Mouse (Mus musculus): ENCODE results near the gene Pkn1.

The Pkn1 gene

DNA sequence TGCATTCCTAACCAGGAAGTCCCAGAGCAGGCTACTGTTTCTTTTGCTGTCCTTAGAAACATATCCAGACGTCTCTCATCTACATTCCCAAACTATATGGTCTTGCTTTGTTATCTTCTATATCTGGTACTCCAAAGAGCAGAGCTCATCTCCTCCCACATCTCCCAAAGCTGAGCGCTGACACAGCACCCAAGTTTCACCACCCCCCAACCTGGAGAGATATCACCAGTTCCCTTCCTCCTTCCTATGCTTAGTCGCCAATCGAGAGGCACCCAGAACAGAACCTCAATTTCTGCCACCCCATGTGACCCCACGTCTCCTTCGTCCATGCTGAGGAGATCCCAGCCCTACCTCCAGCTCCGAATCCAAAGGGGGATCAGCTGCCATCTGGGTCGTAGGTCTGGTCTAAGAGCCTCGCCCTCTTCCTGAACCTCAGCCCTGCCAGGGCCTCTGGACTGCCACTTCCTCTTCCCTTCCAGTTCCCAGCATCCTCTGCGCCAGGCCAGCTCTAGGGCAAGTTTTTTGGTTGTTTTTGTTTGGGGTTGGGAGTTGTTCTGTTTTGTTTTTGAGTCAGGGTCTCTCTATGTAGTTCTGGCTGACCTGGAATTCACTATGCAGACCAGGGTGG lies 5.3 kb downstream of the Pkn1 start:
- DNase-seq (ENCODE audit: low spot score in 2 of 2): peak in 1 of 2 experiments; percentile 60

- DNase-seq (ENCODE audit: low spot score in 2 of 2): no peak
Measured at GRCm38 (mm10) chr8:83689264-83689663, 9.7 kb downstream of the Pkn1 start.

GRCm38 (mm10) chr8:83684517-83684916 lies 14.5 kb downstream of the Pkn1 start:
- no peak for DNase-seq (ENCODE audit: low spot score in 2 of 2)

DNA sequence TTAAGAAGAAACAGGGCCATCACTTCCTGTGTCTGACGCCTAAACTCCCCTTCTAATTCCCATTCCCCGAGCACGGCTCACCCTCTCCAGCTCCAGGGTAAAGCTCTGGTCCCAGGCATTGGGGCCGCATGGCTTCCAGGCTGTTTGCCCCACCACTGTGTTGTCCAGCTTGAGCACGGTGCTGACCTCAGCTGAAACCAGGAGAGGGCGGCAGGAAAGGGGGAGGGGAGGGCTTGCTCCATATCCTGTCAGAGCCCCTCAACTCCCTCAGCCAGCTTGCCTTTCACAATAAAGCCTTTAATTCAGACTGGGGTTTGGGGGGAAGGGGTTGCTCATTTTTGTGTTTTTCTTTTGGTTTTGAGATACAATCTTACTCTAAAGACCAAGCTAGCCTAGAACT lies 17.9 kb downstream of the Pkn1 start:
- no peak for DNase-seq (ENCODE audit: low spot score in 2 of 2)

- no peak for DNase-seq (ENCODE audit: low spot score in 2 of 2)
Measured at GRCm38 (mm10) chr8:83680603-83681002, 18.4 kb downstream of the Pkn1 start.

- peak in 1 of 2 experiments; percentile 82 for DNase-seq (ENCODE audit: low spot score in 2 of 2)
Measured at GRCm38 (mm10) chr8:83679866-83680265, 19.1 kb downstream of the Pkn1 start.

DNA sequence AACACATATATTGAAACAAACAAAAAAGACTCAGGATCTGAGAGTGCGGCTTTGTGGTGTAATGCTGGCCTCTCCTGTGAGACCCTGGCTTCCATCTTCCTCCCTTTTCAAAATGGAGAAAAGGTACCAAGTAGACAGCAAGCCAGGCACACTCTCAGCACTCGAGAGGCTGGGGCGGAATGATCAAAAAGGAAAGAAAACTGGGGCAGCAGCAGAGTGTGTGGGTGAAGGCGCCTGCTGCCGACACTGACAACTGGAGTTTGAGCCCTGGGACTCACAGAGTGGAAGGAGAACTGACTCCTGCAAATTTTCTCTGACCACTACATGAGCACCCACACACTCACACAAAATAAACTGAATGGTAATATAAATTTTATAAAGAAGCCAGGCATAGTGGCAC lies 24.5 kb downstream of the Pkn1 start:
- peak in 1 of 2 experiments; percentile 78 for DNase-seq (ENCODE audit: low spot score in 2 of 2)

DNA sequence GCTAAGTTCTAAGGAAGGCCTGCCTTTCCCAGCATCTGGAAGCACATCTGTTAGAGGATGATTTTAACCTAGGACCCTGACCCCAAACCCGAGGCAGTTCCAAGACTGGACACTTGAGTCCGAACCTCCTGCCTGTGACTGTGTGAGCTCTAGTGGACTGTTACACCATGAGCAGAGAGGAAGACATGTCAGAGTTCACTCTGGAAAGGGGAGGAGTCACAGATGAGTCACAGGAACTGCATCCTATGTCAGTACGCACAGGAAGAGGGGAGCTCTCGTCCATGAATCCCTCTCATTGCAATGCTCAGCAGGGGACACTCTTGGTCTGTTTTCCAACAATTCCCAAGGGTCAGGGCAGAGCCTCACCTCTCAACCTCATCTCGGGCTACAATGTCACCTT lies 26.0 kb downstream of the Pkn1 start:
- DNase-seq (ENCODE audit: low spot score in 2 of 2): no peak

- DNase-seq (ENCODE audit: low spot score in 2 of 2): no peak
Measured at GRCm38 (mm10) chr8:83669013-83669412, 30.0 kb downstream of the Pkn1 start.

DNA sequence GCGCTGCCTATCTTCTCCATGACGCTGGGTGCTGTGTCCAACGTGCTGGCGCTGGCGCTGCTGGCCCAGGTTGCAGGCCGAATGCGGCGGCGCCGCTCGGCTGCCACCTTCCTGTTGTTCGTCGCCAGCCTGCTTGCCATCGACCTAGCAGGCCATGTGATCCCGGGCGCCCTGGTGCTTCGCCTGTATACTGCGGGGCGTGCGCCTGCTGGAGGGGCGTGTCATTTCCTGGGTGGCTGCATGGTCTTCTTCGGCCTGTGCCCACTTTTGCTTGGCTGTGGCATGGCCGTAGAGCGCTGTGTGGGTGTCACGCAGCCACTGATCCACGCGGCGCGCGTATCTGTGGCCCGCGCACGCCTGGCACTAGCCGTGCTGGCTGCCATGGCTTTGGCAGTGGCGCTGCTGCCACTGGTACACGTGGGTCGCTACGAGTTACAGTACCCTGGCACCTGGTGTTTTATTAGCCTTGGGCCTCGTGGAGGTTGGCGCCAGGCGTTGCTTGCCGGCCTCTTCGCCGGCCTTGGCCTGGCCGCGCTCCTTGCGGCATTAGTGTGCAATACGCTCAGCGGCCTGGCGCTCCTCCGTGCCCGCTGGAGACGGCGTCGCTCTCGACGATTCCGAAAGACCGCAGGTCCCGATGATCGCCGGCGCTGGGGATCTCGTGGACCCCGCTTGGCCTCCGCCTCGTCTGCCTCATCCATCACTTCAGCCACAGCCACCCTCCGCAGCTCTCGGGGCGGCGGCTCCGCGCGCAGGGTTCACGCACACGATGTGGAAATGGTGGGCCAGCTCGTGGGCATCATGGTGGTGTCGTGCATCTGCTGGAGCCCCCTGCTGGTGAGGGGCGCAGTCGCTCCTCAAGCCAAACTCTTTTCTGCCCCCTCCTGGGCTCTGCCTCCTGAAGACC lies 30.7 kb downstream of the Pkn1 start:
- DNase-seq (ENCODE audit: low spot score in 2 of 2): peak in 1 of 2 experiments; percentile 60

- no peak for DNase-seq (ENCODE audit: low spot score in 2 of 2)
Measured at GRCm38 (mm10) chr8:83667526-83667925, 31.5 kb downstream of the Pkn1 start.

DNA sequence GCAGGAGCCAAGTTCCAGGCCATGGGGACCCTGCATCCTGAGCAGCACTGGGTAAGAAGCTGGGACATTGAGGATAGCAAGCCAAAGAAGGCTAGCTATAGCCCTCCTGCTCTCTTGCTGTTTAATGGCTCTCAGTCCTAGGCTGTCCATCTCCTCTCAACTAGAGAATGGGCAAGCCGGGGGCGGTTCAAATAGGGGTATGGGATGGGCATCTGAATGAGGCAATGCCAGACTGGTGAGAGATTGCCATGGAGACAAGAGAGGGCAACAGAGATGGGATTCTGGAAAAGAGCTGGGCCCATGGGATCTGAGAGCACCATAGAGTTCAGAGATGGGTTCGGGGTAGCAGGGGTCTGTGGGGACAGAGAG lies 32.1 kb downstream of the Pkn1 start:
- no peak for DNase-seq (ENCODE audit: low spot score in 2 of 2)

- DNase-seq (ENCODE audit: low spot score in 2 of 2): no peak
Measured at GRCm38 (mm10) chr8:83665969-83666865, 32.8 kb downstream of the Pkn1 start, which contains the start of gene Ptger1. Ptger1 (plus strand) TSS chr8:83666678.

DNA sequence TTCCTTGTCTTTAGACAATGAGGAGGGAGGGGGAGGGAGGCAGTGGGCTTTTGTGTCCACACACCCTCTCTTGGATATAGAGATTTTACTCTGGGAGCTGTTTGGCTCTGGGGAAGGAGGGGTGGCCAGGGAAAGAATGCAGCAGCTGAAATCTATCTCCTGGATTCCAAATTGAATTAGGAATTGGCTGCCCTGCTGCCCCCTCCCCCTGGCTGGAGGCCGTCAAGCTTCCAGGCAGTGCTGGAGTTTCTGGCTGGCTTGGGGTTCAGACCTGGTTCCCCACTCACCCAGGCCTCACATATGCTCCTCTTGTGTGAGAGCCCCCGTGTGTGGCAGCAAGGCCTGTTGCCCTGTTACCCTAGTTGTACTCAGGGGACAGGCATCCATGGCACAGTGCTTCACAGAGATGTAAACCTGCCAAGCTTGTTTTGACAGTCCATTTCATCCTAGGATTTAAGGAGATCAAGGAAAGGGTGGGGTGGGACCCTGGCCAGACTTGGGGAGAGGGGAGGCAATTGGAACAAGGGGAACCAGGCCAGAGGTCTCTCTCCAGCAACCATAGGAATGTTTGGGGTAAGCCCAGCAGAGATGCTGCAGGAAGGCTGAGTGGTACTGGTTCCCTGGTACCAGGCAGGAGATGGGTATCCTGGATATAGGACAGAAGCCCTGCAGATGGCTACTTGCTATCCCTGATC lies 33.9 kb downstream of the Pkn1 start:
- no peak for DNase-seq (ENCODE audit: low spot score in 2 of 2)

- DNase-seq (ENCODE audit: low spot score in 2 of 2): no peak
Measured at GRCm38 (mm10) chr8:83664096-83664495, 34.9 kb downstream of the Pkn1 start.

GRCm38 (mm10) chr8:83662421-83662826 lies 36.6 kb downstream of the Pkn1 start:
- DNase-seq (ENCODE audit: low spot score in 2 of 2): peak; percentile 89 to 93

DNA sequence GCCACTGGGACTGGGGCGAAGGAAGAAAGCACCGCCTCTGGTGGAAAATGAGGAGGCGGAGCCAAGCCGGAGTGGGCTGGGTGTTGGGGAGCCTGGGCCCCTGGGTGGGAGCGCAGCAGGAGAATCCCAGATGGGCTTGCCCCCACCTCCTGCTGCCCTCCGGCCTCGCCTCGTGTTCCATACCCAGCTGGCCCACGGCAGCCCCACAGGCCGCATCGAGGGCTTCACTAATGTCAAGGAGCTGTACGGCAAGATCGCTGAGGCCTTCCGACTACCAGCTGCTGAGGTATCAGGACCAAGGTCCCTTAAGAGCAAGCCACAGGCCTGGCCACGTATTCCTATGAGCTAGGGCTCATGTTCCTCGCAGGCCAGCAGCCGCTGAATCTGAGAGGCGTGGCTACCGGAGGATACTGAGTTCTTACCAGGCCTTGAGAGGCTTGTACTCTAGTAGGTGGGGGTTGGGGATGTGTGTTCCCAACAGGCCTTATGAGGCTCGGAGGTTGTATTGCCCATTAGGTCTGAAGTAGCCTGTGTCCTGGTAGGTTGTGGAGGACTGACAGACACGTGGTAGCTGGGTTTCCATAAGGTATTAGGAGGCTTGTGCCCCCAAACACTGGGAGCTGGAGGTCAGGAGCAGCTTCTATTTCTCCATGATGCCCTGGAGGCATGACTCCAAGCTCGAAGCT lies 37.8 kb downstream of the Pkn1 start:
- DNase-seq (ENCODE audit: low spot score in 2 of 2): no peak

- no peak for DNase-seq (ENCODE audit: low spot score in 2 of 2)
Measured at GRCm38 (mm10) chr8:83660545-83660944, 38.4 kb downstream of the Pkn1 start.

DNA sequence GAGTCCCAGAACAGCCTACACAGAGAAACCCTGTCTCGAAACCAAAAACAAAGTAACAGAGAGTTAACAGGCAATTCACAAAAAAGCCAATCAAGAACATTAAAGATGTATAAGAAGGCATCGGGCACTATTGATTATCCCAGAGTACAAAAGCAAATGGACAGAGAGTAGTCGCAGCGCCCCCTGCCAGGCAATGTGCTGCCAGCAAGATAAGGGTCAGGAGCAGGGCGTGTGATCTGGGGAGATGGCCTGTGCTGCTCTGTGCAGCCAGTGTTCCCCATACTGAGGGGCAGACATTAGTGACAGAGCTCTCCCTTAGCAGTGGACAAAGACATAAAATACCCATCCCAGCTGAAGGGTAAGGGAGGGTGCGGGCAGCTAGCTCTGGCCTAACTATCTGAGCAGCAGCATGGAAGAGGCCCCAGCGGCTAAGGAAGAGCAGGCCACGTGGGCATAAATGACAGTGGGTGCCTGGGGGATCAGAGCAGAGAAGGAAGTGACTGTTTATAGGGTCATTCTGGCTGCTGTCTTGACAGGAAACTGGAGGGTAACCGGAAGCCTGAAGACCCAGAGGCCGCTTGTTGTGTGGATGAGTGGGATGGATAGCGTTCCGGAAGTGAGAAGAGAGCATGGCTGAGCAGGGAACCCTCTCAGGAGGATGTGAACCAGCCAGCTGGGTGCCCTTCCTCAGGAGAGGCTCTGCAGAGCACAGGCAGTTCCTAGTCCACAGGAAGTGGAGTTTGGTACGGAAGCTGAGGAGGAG lies 42.3 kb downstream of the Pkn1 start:
- DNase-seq (ENCODE audit: low spot score in 2 of 2): peak in 1 of 2 experiments; percentile 8

DNA sequence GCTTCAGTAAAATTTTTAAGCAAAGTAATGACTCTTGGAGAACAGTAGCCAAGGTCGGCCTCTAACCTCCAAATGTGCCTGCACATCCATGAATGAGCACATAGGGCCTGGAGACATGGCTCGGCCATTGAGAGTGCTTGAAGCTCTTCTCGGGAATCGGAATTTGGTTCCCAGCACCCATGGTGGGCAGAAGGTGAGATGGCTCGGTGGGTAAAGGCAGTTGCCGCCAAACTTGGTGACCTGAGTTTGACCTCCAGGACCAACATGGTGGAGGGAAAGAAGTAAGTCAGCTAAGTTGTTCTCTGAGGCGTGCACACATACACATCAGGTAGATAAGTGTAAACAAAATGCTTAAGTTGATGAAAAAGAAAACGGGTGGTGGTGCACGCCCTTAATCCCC lies 42.9 kb downstream of the Pkn1 start:
- no peak for DNase-seq (ENCODE audit: low spot score in 2 of 2)

Data from frontal cortex, postnatal 36 days (tissue).